Mouse (Mus musculus) erythroblast, embryonic 14.5 days (primary cell): ENCODE data around the gene Shank2. TPM values are rescaled to one million over a fixed set of nuclear protein-coding genes. Genes with fewer than 3 reads are reported as not detected.

ENCODE experiments used
- H3K27me3 ChIP-seq: 2 replicates; pipeline ENCODE4 v1.6.1; 2012; ENCODE audit warnings: inconsistent platforms; ENCODE audit not compliant: control insufficient read depth
- H3K36me3 ChIP-seq: 2 replicates; pipeline ENCODE4 v1.6.1; 2012; ENCODE audit warnings: mild to moderate bottlenecking, inconsistent platforms; ENCODE audit not compliant: control insufficient read depth
- H3K4me1 ChIP-seq: 2 replicates; pipeline ENCODE4 v1.6.1; 2012; ENCODE audit warnings: inconsistent platforms; ENCODE audit not compliant: control insufficient read depth
- H3K4me3 ChIP-seq: replicated peaks from 2 replicates; pipeline ENCODE3; 2012; ENCODE audit warnings: moderate library complexity, mild to moderate bottlenecking, inconsistent platforms
- H3K9me3 ChIP-seq: 2 replicates; pipeline ENCODE4 v1.6.1; 2012; ENCODE audit warnings: low read length, inconsistent platforms, mixed read lengths; ENCODE audit not compliant: control insufficient read depth
- GATA1 ChIP-seq: IDR thresholded peaks from 2 replicates; pipeline ENCODE4 v1.6.1; 2012; ENCODE audit warnings: low read length, inconsistent platforms, mixed read lengths
- TAL1 ChIP-seq: IDR thresholded peaks from 3 replicates; pipeline ENCODE4 v1.6.1; 2012; ENCODE audit warnings: low read length, inconsistent platforms, mixed read lengths
- polyA plus RNA-seq: library from polyadenylated mRNA; stranded (reverse); fragments of >175 nt; gene quantifications from 2 replicates; pipeline ENCODE4 v1.2.3, GENCODE M21; 2012

Gene Shank2
- polyA plus RNA-seq, 1 experiment: not detected

- no peaks in the 10 kb centered on the region; the same call in 1 of the 2 replicates for H3K36me3 ChIP-seq
- TF ChIP-seq TAL1: no peak
- no peak for TF ChIP-seq GATA1
- no peaks in the 10 kb centered on the region for H3K9me3 ChIP-seq
- H3K27me3 ChIP-seq: peaks cover 3% of the 10 kb centered on the region
- H3K4me1 ChIP-seq: no peaks in the 10 kb centered on the region
- H3K4me3 ChIP-seq: no peak overlapping the region
These were observed 179.2 kb downstream of the Shank2 start for GRCm38 (mm10) chr7:144180885-144181284.

GRCm38 (mm10) chr7:144187869-144188430 lies 186.2 kb downstream of the Shank2 start:
- TF ChIP-seq GATA1 (no peak), TAL1 (no peak)
- H3K4me3 ChIP-seq: no peak overlapping the region
- no peaks in the 10 kb centered on the region for H3K4me1 ChIP-seq
- no peaks in the 10 kb centered on the region for H3K27me3 ChIP-seq
- H3K9me3 ChIP-seq: no peaks in the 10 kb centered on the region
- H3K36me3 ChIP-seq: no peaks in the 10 kb centered on the region; the same call in 1 of the 2 replicates

GRCm38 (mm10) chr7:144189446-144189845 lies 187.7 kb downstream of the Shank2 start:
- TF ChIP-seq TAL1 (no peak), GATA1 (no peak)
- Histone ChIP-seq H3K27me3 (no peaks in the 10 kb centered on the region), H3K9me3 (no peaks in the 10 kb centered on the region), H3K4me1 (no peaks in the 10 kb centered on the region), H3K4me3 (no peak overlapping the region), H3K36me3 (no peaks in the 10 kb centered on the region; the same call in 1 of the 2 replicates)

GRCm38 (mm10) chr7:144198491-144198890 lies 196.8 kb downstream of the Shank2 start:
- TF ChIP-seq TAL1 (no peak), GATA1 (no peak)
- H3K4me3 ChIP-seq: no peak overlapping the region
- H3K36me3 ChIP-seq: no peaks in the 10 kb centered on the region
- H3K4me1 ChIP-seq: no peaks in the 10 kb centered on the region
- no peaks in the 10 kb centered on the region for H3K9me3 ChIP-seq
- H3K27me3 ChIP-seq: no peaks in the 10 kb centered on the region

- TF ChIP-seq TAL1: no peak
- no peak for TF ChIP-seq GATA1
- H3K4me3 ChIP-seq: no peak overlapping the region
- no peaks in the 10 kb centered on the region for H3K36me3 ChIP-seq
- H3K27me3 ChIP-seq: no peaks in the 10 kb centered on the region
- H3K4me1 ChIP-seq: no peaks in the 10 kb centered on the region
- no peaks in the 10 kb centered on the region for H3K9me3 ChIP-seq
These were observed 200.4 kb downstream of the Shank2 start for GRCm38 (mm10) chr7:144202017-144202682.

- TF ChIP-seq GATA1 (no peak), TAL1 (no peak)
- H3K4me3 ChIP-seq: no peak overlapping the region
- no peaks in the 10 kb centered on the region for H3K9me3 ChIP-seq
- H3K27me3 ChIP-seq: no peaks in the 10 kb centered on the region
- no peaks in the 10 kb centered on the region for H3K36me3 ChIP-seq
- no peaks in the 10 kb centered on the region for H3K4me1 ChIP-seq
These were observed 202.6 kb downstream of the Shank2 start for GRCm38 (mm10) chr7:144204290-144204689.

- Histone ChIP-seq H3K4me3 (no peak overlapping the region), H3K9me3 (no peaks in the 10 kb centered on the region), H3K36me3 (no peaks in the 10 kb centered on the region), H3K27me3 (no peaks in the 10 kb centered on the region), H3K4me1 (no peaks in the 10 kb centered on the region)
- no peak for TF ChIP-seq GATA1
- no peak for TF ChIP-seq TAL1
These were observed 203.4 kb downstream of the Shank2 start for GRCm38 (mm10) chr7:144205161-144205560.

GRCm38 (mm10) chr7:144205837-144206236 lies 204.1 kb downstream of the Shank2 start:
- no peaks in the 10 kb centered on the region for H3K4me1 ChIP-seq
- TF ChIP-seq TAL1 (no peak), GATA1 (no peak)
- H3K9me3 ChIP-seq: no peaks in the 10 kb centered on the region
- no peak overlapping the region for H3K4me3 ChIP-seq
- H3K27me3 ChIP-seq: no peaks in the 10 kb centered on the region
- no peaks in the 10 kb centered on the region for H3K36me3 ChIP-seq

GRCm38 (mm10) chr7:144206254-144206653 lies 204.5 kb downstream of the Shank2 start:
- Histone ChIP-seq H3K9me3 (no peaks in the 10 kb centered on the region), H3K27me3 (no peaks in the 10 kb centered on the region), H3K36me3 (no peaks in the 10 kb centered on the region), H3K4me3 (no peak overlapping the region), H3K4me1 (no peaks in the 10 kb centered on the region)
- TF ChIP-seq GATA1 (no peak), TAL1 (no peak)

- no peaks in the 10 kb centered on the region for H3K27me3 ChIP-seq
- H3K4me3 ChIP-seq: no peak overlapping the region
- no peaks in the 10 kb centered on the region for H3K36me3 ChIP-seq
- H3K9me3 ChIP-seq: no peaks in the 10 kb centered on the region
- H3K4me1 ChIP-seq: no peaks in the 10 kb centered on the region
- TF ChIP-seq TAL1 (no peak), GATA1 (no peak)
These were observed 205.4 kb downstream of the Shank2 start for GRCm38 (mm10) chr7:144207100-144207499.
